Mouse (Mus musculus): ENCODE measurements around the gene Mab21l3. TPM values are rescaled to one million over a fixed set of nuclear protein-coding genes. Genes with fewer than 3 reads are reported as not detected.

Gene Mab21l3
- polyA plus RNA-seq, 1 experiment = 0.57 TPM

DNA sequence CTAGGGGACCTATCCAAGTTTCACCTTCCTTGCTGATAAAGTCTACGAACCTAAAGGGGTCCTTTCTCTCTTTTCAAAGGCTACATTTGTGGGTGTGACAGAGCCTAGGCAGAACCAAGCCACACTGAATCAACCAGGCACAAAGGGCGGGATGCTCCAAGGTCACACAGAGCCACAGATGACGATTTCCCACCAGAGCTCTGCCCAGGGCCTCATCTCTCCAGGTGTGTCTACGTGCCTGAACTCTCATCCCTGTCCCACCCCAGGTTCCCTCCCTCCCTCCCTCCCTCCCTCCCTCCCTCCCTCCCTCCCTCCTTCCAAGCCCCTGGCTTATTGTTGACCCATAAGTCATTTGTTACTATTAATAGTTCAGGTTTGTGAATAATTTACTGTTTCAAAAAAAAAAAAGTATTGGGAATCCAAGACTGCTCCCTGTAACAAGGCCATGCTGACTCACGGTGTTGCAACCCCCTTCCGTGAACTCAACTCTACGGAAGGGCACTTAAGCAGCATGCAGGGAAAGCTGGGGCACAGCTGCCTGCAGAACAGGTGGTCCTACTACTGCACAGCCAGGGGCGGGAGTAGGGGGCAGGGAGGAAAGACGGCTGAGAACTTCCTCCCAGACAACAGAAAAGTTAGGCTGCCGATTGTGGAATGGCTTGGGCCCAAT is 17.4 kb downstream of the Mab21l3 start:
- TF ChIP-seq CEBPB (IDR thresholded peaks at IDR 0.05; ENCODE audit: low read depth) = peak; percentile 58
- TF ChIP-seq MYOD1 (IDR thresholded peaks at IDR 0.05; ENCODE audit: control insufficient read depth, insufficient read length, low read depth) = peak; percentile 89
- no peak for TF ChIP-seq MYOG (IDR thresholded peaks at IDR 0.05; ENCODE audit: control insufficient read depth, extremely low read depth, insufficient read length)
- H3K79me2 ChIP-seq (ENCODE audit: control insufficient read depth, insufficient read depth) = no peaks in the 10 kb centered on the region
- H3ac ChIP-seq (ENCODE audit: control insufficient read depth, insufficient read length, low read depth) = no peak overlapping the region
- H3K79me3 ChIP-seq (ENCODE audit: low read depth) = no peaks in the 10 kb centered on the region
- H3K36me3 ChIP-seq (ENCODE audit: control insufficient read depth, insufficient read depth) = no peaks in the 10 kb centered on the region
- H3K4me3 ChIP-seq (ENCODE audit: insufficient read depth, poor library complexity, severe bottlenecking) = no peak overlapping the region
- H3K27me3 ChIP-seq (ENCODE audit: control insufficient read depth, insufficient read depth, insufficient read length) = no peaks in the 10 kb centered on the region

DNA sequence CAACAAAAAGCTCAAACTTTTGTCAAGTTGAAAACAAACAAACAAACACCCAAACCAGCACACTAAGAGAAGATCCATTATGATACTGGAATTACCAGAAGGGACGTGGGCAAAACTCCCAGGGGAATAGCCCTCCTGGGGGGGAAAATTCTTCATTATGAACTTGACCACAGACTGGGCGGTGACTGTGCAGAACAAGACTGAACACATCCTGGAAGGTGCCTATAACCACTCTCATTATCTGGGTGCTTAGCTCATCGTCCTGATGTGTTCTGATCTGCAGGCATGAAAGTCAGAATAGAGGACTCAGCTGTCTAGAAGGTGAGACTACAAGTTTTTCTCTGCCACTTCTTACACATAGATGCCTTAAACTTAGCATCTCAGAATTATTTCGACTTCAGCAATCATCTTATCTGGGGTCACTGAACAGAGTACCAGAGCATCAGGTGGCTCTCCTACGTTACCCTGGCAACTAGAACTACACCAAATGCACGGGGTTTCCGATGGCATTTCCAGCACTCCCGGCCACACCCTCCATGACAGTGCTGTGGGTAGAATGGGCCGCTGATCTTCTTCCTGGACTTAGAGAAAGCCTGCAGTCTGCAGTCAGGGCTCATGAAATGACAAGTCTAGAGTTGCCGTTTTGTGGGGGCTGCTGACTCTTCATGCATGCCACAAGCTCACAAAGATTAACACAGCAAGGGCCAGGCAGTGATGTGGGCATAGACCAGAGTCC is 18.7 kb downstream of the Mab21l3 start:
- TF ChIP-seq MAX (IDR thresholded peaks at IDR 0.05) (no peak), CEBPB (IDR thresholded peaks at IDR 0.05; ENCODE audit: low read depth) (no peak), USF1 (IDR thresholded peaks at IDR 0.05; ENCODE audit: low read depth) (no peak), FOSL1 (IDR thresholded peaks at IDR 0.05; ENCODE audit: insufficient read depth, low read length, poor library complexity, severe bottlenecking) (no peak), MYOG (IDR thresholded peaks at IDR 0.05; ENCODE audit: control insufficient read depth, extremely low read depth, insufficient read length) (no peak), MYOD1 (IDR thresholded peaks at IDR 0.05; ENCODE audit: control insufficient read depth, insufficient read length, low read depth) (no peak), CTCF (IDR thresholded peaks at IDR 0.05; ENCODE audit: control insufficient read depth, insufficient read depth, insufficient read length) (no peak)
- H3K27me3 ChIP-seq (ENCODE audit: control insufficient read depth, insufficient read depth, insufficient read length) = no peaks in the 10 kb centered on the region
- H3K79me3 ChIP-seq (ENCODE audit: low read depth) = no peaks in the 10 kb centered on the region
- H3ac ChIP-seq (ENCODE audit: control insufficient read depth, insufficient read length, low read depth) = no peak overlapping the region
- H3K79me2 ChIP-seq (ENCODE audit: control insufficient read depth, insufficient read depth) = no peaks in the 10 kb centered on the region
- H3K4me3 ChIP-seq (ENCODE audit: insufficient read depth, poor library complexity, severe bottlenecking) = no peak overlapping the region
- no peaks in the 10 kb centered on the region for H3K36me3 ChIP-seq (ENCODE audit: control insufficient read depth, insufficient read depth)

DNA sequence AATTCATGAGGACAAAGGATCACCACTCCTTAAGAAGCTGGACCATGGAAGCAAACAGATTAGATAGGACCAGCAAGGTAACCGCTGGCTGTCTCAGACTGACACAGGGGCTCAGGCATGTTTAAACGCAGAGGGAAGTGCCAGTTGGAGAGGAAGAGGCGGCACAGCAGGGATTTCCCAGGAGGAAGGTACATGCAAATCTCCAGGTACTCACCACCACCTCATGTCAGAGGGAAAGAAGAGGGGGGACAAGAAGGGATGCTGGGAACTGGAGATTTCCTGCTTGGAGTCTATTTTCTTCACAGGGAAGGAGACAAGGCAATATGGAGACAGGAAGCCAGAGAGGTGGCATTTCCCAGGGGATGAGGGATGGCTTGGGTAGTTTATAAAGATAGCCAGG is 20.2 kb downstream of the Mab21l3 start:
- H3K79me3 ChIP-seq (ENCODE audit: low read depth) = no peaks in the 10 kb centered on the region
- no peaks in the 10 kb centered on the region for H3K79me2 ChIP-seq (ENCODE audit: control insufficient read depth, insufficient read depth)
- no peaks in the 10 kb centered on the region for H3K36me3 ChIP-seq (ENCODE audit: control insufficient read depth, insufficient read depth)
- TF ChIP-seq CEBPB (IDR thresholded peaks at IDR 0.05; ENCODE audit: low read depth) (no peak), MYOG (IDR thresholded peaks at IDR 0.05; ENCODE audit: control insufficient read depth, extremely low read depth, insufficient read length) (no peak), USF1 (IDR thresholded peaks at IDR 0.05; ENCODE audit: low read depth) (no peak), FOSL1 (IDR thresholded peaks at IDR 0.05; ENCODE audit: insufficient read depth, low read length, poor library complexity, severe bottlenecking) (no peak), MAX (IDR thresholded peaks at IDR 0.05) (no peak), CTCF (IDR thresholded peaks at IDR 0.05; ENCODE audit: control insufficient read depth, insufficient read depth, insufficient read length) (no peak)
- H3K27me3 ChIP-seq (ENCODE audit: control insufficient read depth, insufficient read depth, insufficient read length) = no peaks in the 10 kb centered on the region
- no peak overlapping the region for H3K4me3 ChIP-seq (ENCODE audit: insufficient read depth, poor library complexity, severe bottlenecking)
- no peak overlapping the region for H3ac ChIP-seq (ENCODE audit: control insufficient read depth, insufficient read length, low read depth)

DNA sequence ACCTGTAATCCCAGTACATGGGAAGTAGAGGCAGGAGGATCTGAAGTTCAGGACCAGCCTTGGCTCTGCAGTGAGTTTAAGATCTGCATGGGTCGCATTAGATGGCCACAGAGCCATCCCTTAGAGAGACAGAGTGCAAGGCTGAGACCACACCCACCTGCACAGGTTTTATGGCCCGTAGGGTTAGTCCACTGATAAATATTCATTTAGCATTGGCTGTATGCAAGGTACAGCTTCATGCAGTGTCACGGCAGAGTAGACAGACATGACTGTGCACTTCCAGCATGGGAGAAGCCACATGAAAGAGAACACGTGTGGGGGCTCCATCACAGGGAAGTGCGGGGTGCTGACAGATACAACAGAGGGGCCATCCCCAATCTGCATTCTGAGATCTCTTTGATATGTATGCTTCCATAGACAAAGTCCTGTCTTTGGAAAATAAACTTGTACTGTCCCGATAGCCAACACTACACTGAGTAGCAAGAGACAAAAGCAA is 21.5 kb downstream of the Mab21l3 start:
- no peaks in the 10 kb centered on the region for H3K79me2 ChIP-seq (ENCODE audit: control insufficient read depth, insufficient read depth)
- no peaks in the 10 kb centered on the region for H3K36me3 ChIP-seq (ENCODE audit: control insufficient read depth, insufficient read depth)
- H3K27me3 ChIP-seq (ENCODE audit: control insufficient read depth, insufficient read depth, insufficient read length) = no peaks in the 10 kb centered on the region
- no peak for TF ChIP-seq MYOD1 (IDR thresholded peaks at IDR 0.05; ENCODE audit: control insufficient read depth, insufficient read length, low read depth)
- no peak for TF ChIP-seq MAX (IDR thresholded peaks at IDR 0.05)
- no peak for TF ChIP-seq CTCF (IDR thresholded peaks at IDR 0.05; ENCODE audit: control insufficient read depth, insufficient read depth, insufficient read length)
- no peak for TF ChIP-seq USF1 (IDR thresholded peaks at IDR 0.05; ENCODE audit: low read depth)
- TF ChIP-seq CEBPB (IDR thresholded peaks at IDR 0.05; ENCODE audit: low read depth) = no peak
- no peak for TF ChIP-seq FOSL1 (IDR thresholded peaks at IDR 0.05; ENCODE audit: insufficient read depth, low read length, poor library complexity, severe bottlenecking)
- no peak for TF ChIP-seq MYOG (IDR thresholded peaks at IDR 0.05; ENCODE audit: control insufficient read depth, extremely low read depth, insufficient read length)
- no peaks in the 10 kb centered on the region for H3K79me3 ChIP-seq (ENCODE audit: low read depth)
- H3ac ChIP-seq (ENCODE audit: control insufficient read depth, insufficient read length, low read depth) = no peak overlapping the region
- H3K4me3 ChIP-seq (ENCODE audit: insufficient read depth, poor library complexity, severe bottlenecking) = no peak overlapping the region

DNA sequence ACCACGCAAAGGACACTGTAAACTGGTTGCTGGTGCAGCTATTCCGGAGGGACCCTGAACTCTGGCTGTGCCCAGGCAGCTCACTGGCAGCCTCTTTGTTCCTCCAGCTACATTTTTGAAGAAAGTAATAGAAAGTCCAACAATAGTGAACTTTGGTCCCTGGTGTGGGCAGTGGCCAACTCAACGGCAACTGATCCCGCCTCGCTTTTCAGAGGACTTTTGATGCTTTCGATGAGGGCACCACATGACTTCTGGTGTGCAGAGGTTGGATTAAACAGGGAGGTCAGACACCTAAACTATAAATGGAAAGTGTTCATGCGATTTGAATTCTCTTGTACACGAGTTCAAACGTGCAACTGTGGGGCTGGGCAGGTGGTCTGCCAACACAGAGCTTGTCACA is 24.4 kb downstream of the Mab21l3 start:
- Histone ChIP-seq H3K27me3 (ENCODE audit: control insufficient read depth, insufficient read depth, insufficient read length) (no peaks in the 10 kb centered on the region), H3K36me3 (ENCODE audit: control insufficient read depth, insufficient read depth) (no peaks in the 10 kb centered on the region), H3K4me3 (ENCODE audit: insufficient read depth, poor library complexity, severe bottlenecking) (no peak overlapping the region), H3K79me3 (ENCODE audit: low read depth) (no peaks in the 10 kb centered on the region), H3K79me2 (ENCODE audit: control insufficient read depth, insufficient read depth) (no peaks in the 10 kb centered on the region), H3ac (ENCODE audit: control insufficient read depth, insufficient read length, low read depth) (no peak overlapping the region)
- TF ChIP-seq MYOG (IDR thresholded peaks at IDR 0.05; ENCODE audit: control insufficient read depth, extremely low read depth, insufficient read length) (no peak), MAX (IDR thresholded peaks at IDR 0.05) (no peak), USF1 (IDR thresholded peaks at IDR 0.05; ENCODE audit: low read depth) (no peak), CEBPB (IDR thresholded peaks at IDR 0.05; ENCODE audit: low read depth) (no peak), CTCF (IDR thresholded peaks at IDR 0.05; ENCODE audit: control insufficient read depth, insufficient read depth, insufficient read length) (no peak), FOSL1 (IDR thresholded peaks at IDR 0.05; ENCODE audit: insufficient read depth, low read length, poor library complexity, severe bottlenecking) (no peak), MYOD1 (IDR thresholded peaks at IDR 0.05; ENCODE audit: control insufficient read depth, insufficient read length, low read depth) (no peak)

Data from C2C12 (cell line).